Mouse (Mus musculus) forebrain, embryonic 13.5 days (tissue): ENCODE results near the gene Zfp618. TPM values are rescaled to one million over a fixed set of nuclear protein-coding genes. Genes with fewer than 3 reads are reported as not detected.
A peak's percentile ranks its signal among the peaks of the same experiment; 100 is the strongest.

ENCODE experiments used
- ATAC-seq: fragments of 200-750 bp; cut with Nextera tagmentation; 2 replicates; pipeline ENCODE4 v1.8.0; 2017
- H3K27ac ChIP-seq: fragments of 300-500 bp; sonication (generic); 2 replicates; pipeline ENCODE4 v1.5.1; 2015; ENCODE audit warnings: inconsistent platforms, mild to moderate bottlenecking, moderate library complexity
- H3K27me3 ChIP-seq: fragments of 300-500 bp; sonication (generic); 2 replicates; pipeline ENCODE4 v1.6.1; 2015; ENCODE audit warnings: mild to moderate bottlenecking, inconsistent platforms
- H3K36me3 ChIP-seq: fragments of 300-500 bp; sonication (generic); 2 replicates; pipeline ENCODE4 v1.6.1; 2015; ENCODE audit warnings: mild to moderate bottlenecking, inconsistent platforms; ENCODE audit not compliant: poor library complexity, severe bottlenecking
- H3K4me1 ChIP-seq: fragments of 300-500 bp; sonication (generic); 2 replicates; pipeline ENCODE4 v1.6.1; 2015; ENCODE audit warnings: inconsistent platforms
- H3K4me2 ChIP-seq: fragments of 300-500 bp; sonication (generic); 2 replicates; pipeline ENCODE4 v1.6.1; 2015; ENCODE audit warnings: inconsistent platforms, mild to moderate bottlenecking, moderate library complexity
- H3K4me3 ChIP-seq: fragments of 300-500 bp; sonication (generic); 2 replicates; pipeline ENCODE4 v1.5.1; 2015; ENCODE audit warnings: mild to moderate bottlenecking, inconsistent platforms
- H3K9ac ChIP-seq: fragments of 300-500 bp; sonication (generic); 2 replicates; pipeline ENCODE4 v1.6.1; 2015; ENCODE audit warnings: mild to moderate bottlenecking, inconsistent platforms
- H3K9me3 ChIP-seq: fragments of 300-500 bp; sonication (generic); replicated peaks from 2 replicates; pipeline ENCODE4 v1.6.1; 2016; ENCODE audit warnings: inconsistent platforms
- WGBS: fragments of 180-500 bp; shearing (Covaris S2); methylation state at CpG from one replicate; pipeline ENCODE4 v1.1.7; 2015; 5-methylcytosine and 5-hydroxymethylcytosine counted together
- polyA plus RNA-seq: library from polyadenylated mRNA; unstranded; fragments of >200 nt; fragmentation: Nextera tagmentation; extraction: Ambion mirVana; gene quantifications from 2 replicates; pipeline ENCODE4 v1.2.1, GENCODE M21; 2015

Zfp618 gene
- polyA plus RNA-seq, 1 experiment from 2014 or later: 21.7 TPM

DNA sequence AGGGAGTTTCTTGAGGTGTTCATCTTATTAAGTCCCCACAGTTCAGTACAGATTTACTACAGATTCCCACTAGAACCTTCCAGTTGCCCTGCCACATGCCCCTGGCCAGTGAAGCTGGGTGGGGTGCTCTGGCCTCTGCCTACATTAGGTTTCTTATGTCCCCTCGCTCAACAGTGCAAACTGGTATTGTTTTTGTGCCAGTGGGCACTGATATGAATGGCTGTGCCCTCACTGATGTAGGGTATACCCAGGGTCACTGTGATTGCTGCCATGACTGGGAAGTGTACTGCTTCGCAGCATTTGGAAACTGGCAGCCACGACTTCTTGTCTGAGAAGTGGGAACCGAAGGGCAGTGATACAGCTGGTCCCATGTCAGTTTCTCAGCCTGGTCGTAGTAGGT, 71.4 kb downstream of the Zfp618 start:
- Histone ChIP-seq H3K9ac (no peak overlapping the region), H3K27ac (no peak overlapping the region), H3K4me3 (no peak overlapping the region), H3K9me3 (no peaks in the 10 kb centered on the region), H3K4me1 (peaks cover 23% of the 10 kb centered on the region), H3K27me3 (no peaks in the 10 kb centered on the region), H3K36me3 (no peaks in the 10 kb centered on the region), H3K4me2 (no peak overlapping the region)
- WGBS: 93% methylated on average over 5 of the region's 5 CpGs
- no peak for ATAC-seq

- no peak for ATAC-seq
- H3K4me1 ChIP-seq: peaks cover 23% of the 10 kb centered on the region
- no peak overlapping the region for H3K9ac ChIP-seq
These were observed 72.2 kb downstream of the Zfp618 start for GRCm38 (mm10) chr4:63037555-63037954.

DNA sequence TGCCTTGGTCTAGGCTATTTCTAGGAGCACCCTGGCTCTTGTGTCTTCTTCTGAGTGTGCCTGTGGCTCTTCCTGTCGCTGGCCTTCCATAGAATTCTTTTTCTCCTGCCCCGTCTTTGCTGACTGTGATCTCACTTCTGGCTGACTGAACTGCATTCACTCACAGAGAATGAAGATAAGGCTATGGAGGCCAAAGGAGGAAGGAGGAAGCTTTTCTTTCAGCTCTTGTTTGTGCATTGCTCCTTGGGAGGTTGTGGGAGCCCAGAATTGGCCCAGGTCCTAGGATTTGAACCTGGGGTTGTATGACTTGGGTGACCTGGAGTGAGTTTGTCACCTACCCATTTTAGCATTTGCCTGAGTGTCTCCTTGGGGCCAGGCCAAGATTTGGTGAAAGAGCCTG, 72.9 kb downstream of the Zfp618 start:
- H3K9ac ChIP-seq: no peak overlapping the region
- peaks cover 23% of the 10 kb centered on the region for H3K4me1 ChIP-seq
- no peak overlapping the region for H3K4me3 ChIP-seq
- H3K27ac ChIP-seq: no peak overlapping the region
- H3K9me3 ChIP-seq: no peaks in the 10 kb centered on the region
- H3K27me3 ChIP-seq: no peaks in the 10 kb centered on the region
- WGBS: 35% methylated on average over 2 of the region's 2 CpGs
- ATAC-seq: no peak
- no peak overlapping the region for H3K4me2 ChIP-seq
- no peaks in the 10 kb centered on the region for H3K36me3 ChIP-seq

More at GRCm38 (mm10) chr4:63037555-63037954, 72.2 kb downstream of the Zfp618 start:
- H3K4me3 ChIP-seq: no peak overlapping the region
- H3K9me3 ChIP-seq: no peaks in the 10 kb centered on the region
- H3K27me3 ChIP-seq: no peaks in the 10 kb centered on the region
- H3K36me3 ChIP-seq: no peaks in the 10 kb centered on the region
- H3K4me2 ChIP-seq: no peak overlapping the region
- no peak overlapping the region for H3K27ac ChIP-seq
- WGBS: 75% methylated on average over 4 of the region's 4 CpGs

GRCm38 (mm10) chr4:63038937-63039336, 73.6 kb downstream of the Zfp618 start:
- Histone ChIP-seq H3K27me3 (no peaks in the 10 kb centered on the region), H3K4me3 (no peak overlapping the region), H3K27ac (no peak overlapping the region), H3K36me3 (no peaks in the 10 kb centered on the region), H3K4me1 (peaks cover 17% of the 10 kb centered on the region), H3K9me3 (no peaks in the 10 kb centered on the region), H3K4me2 (no peak overlapping the region), H3K9ac (no peak overlapping the region)
- ATAC-seq: no peak
- 94% methylated on average over 10 of the region's 10 CpGs for WGBS

DNA sequence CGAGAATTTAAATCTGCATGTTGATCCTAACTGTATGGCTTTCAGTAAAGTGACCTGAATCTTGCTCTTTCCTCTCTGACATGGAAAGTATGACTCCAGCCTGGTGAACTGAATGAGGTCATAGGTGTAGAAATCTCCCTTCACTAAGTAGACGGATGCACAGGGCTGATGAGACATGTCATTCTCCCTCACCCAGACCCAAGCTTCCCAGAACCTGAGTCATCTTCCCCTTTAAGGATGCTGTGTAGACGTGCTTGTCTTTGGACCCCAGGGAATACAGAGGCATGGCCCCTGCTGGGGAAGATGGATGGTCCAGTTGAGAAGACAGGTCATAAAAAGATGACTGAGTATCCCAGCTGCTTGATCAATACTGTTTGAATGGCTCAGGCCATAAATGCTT, 83.2 kb downstream of the Zfp618 start:
- H3K4me1 ChIP-seq: 0 out of 2 replicates have a peak, but pooled peaks cover 4% of the 10 kb centered on the region
- H3K4me3 ChIP-seq: no peak overlapping the region
- no peak overlapping the region for H3K27ac ChIP-seq
- H3K9ac ChIP-seq: no peak overlapping the region
- no peak overlapping the region for H3K4me2 ChIP-seq
- no peak for ATAC-seq
- H3K36me3 ChIP-seq: 0 out of 2 replicates have a peak, but pooled peaks cover 4% of the 10 kb centered on the region
- no peaks in the 10 kb centered on the region for H3K9me3 ChIP-seq
- 89% methylated on average over 3 of the region's 3 CpGs for WGBS
- H3K27me3 ChIP-seq: no peaks in the 10 kb centered on the region

DNA sequence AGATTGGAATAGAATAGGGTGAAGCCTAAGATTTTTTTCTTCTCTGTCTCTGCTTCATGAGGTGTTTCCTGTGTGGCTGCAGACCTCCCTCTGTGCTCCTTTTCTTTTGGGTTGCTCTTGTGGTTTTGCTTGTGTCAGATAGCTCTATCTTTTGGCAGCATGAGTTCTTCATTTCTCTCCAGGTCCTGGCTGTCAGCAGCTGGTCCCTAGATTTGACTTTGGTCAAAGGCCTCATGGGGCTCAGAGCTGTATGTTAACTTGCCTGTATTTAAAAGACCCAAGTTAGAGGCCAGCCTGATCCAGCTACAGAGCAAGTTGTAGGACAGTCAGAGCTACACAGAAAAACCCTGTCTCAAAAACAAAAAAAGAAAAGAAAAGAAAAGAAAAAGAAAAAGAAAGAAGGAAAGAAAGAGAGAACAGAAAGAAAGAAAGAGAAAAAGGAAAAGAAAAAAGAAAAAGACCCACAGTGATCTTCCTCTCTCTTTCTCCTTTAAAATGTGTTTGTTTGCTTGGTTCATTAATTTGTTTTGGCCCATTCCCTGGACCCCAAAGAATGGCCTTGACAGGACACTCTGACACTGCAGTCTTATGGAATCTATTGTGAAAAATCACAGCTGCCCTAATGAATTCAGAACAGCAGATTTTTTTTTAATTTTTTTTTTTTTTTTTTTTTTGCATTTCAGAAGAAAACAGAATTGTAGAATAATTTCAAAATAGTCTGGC, 84.4 kb downstream of the Zfp618 start:
- Histone ChIP-seq H3K27ac (no peak overlapping the region), H3K4me3 (no peak overlapping the region), H3K4me1 (0 out of 2 replicates have a peak, but pooled peaks cover 4% of the 10 kb centered on the region), H3K27me3 (no peaks in the 10 kb centered on the region), H3K9ac (no peak overlapping the region), H3K4me2 (no peak overlapping the region), H3K36me3 (0 out of 2 replicates have a peak, but pooled peaks cover 4% of the 10 kb centered on the region), H3K9me3 (no peaks in the 10 kb centered on the region)
- no peak for ATAC-seq

GRCm38 (mm10) chr4:63050319-63050676, 84.9 kb downstream of the Zfp618 start:
- H3K9me3 ChIP-seq: no peaks in the 10 kb centered on the region
- H3K27ac ChIP-seq: no peak overlapping the region
- 0 out of 2 replicates have a peak, but pooled peaks cover 4% of the 10 kb centered on the region for H3K36me3 ChIP-seq
- H3K27me3 ChIP-seq: no peaks in the 10 kb centered on the region
- H3K4me3 ChIP-seq: no peak overlapping the region
- no peak overlapping the region for H3K9ac ChIP-seq
- H3K4me2 ChIP-seq: no peak overlapping the region
- WGBS: 81% methylated on average over 4 of the region's 4 CpGs
- H3K4me1 ChIP-seq: 0 out of 2 replicates have a peak, but pooled peaks cover 4% of the 10 kb centered on the region
- no peak for ATAC-seq

DNA sequence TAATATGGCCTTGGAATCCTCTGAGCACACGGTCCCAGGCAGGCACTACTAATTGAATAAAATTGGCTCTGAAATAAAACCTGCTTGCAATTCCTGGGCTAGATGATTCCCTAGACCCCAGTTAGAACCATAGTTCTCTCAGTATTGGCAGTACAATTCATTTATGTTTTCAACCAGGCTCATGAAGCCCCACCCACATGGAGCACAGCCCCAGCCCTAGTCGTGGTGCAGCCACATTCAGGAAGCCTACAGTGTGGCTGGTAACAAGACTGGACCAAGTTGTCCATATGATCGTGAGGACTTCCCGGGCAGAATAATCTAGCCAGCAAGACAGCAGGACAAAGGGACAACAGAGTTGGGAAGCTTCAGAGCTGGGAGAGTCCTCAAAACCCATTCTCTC, 85.6 kb downstream of the Zfp618 start:
- Histone ChIP-seq H3K36me3 (0 out of 2 replicates have a peak, but pooled peaks cover 4% of the 10 kb centered on the region), H3K4me1 (0 out of 2 replicates have a peak, but pooled peaks cover 4% of the 10 kb centered on the region), H3K9ac (no peak overlapping the region), H3K4me2 (no peak overlapping the region), H3K27ac (no peak overlapping the region), H3K27me3 (no peaks in the 10 kb centered on the region), H3K4me3 (no peak overlapping the region), H3K9me3 (no peaks in the 10 kb centered on the region)
- ATAC-seq: no peak
- 85% methylated on average over 4 of the region's 4 CpGs for WGBS

GRCm38 (mm10) chr4:63051940-63052661, 86.7 kb downstream of the Zfp618 start:
- H3K9me3 ChIP-seq: no peaks in the 10 kb centered on the region
- H3K9ac ChIP-seq: no peak overlapping the region
- 71% methylated on average over 7 of the region's 7 CpGs for WGBS
- H3K4me1 ChIP-seq: peaks cover 12% of the 10 kb centered on the region
- H3K4me3 ChIP-seq: no peak overlapping the region
- H3K36me3 ChIP-seq: 0 out of 2 replicates have a peak, but pooled peaks cover 4% of the 10 kb centered on the region
- no peaks in the 10 kb centered on the region for H3K27me3 ChIP-seq
- H3K27ac ChIP-seq: no peak overlapping the region
- H3K4me2 ChIP-seq: no peak overlapping the region
- ATAC-seq: no peak

DNA sequence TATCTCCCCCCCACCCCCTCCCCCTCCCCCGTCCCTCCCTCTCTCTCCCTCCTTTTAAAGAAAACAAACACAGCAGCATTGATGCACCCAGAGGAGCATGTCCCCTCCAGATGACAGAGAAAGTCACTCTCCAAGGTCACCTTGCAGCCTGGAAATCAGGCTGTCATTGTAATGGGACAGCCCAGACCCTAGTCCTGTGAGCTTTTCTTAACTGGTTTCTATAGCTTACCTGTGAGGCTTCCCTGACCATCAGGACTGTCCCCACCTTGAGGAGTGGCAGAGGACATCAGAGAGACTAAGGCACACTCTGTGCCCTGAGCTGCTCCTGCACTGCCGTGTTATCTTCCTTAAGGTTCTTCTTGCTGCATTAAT, 87.3 kb downstream of the Zfp618 start:
- no peak overlapping the region for H3K27ac ChIP-seq
- H3K36me3 ChIP-seq: 0 out of 2 replicates have a peak, but pooled peaks cover 2% of the 10 kb centered on the region
- WGBS: 54% methylated on average over 2 of the region's 2 CpGs
- H3K27me3 ChIP-seq: no peaks in the 10 kb centered on the region
- H3K4me2 ChIP-seq: no peak overlapping the region
- H3K9ac ChIP-seq: no peak overlapping the region
- peaks cover 13% of the 10 kb centered on the region for H3K4me1 ChIP-seq
- ATAC-seq: no peak
- no peaks in the 10 kb centered on the region for H3K9me3 ChIP-seq
- H3K4me3 ChIP-seq: no peak overlapping the region

- Histone ChIP-seq H3K27me3 (no peaks in the 10 kb centered on the region), H3K4me1 (peaks cover 13% of the 10 kb centered on the region), H3K27ac (no peak overlapping the region), H3K9ac (no peak overlapping the region), H3K36me3 (no peaks in the 10 kb centered on the region), H3K4me3 (no peak overlapping the region), H3K4me2 (no peak overlapping the region), H3K9me3 (no peaks in the 10 kb centered on the region)
- no peak for ATAC-seq
- 86% methylated on average over 10 of the region's 10 CpGs for WGBS
These were observed 89.9 kb downstream of the Zfp618 start for GRCm38 (mm10) chr4:63055216-63055745.

- H3K27ac ChIP-seq: no peak overlapping the region; the same call in 1 of the 2 replicates
- peak; percentile 55 for ATAC-seq
- WGBS: 39% methylated on average over 7 of the region's 7 CpGs
These were observed 91.5 kb downstream of the Zfp618 start for GRCm38 (mm10) chr4:63056641-63057415.

More at GRCm38 (mm10) chr4:63056641-63057415, 91.5 kb downstream of the Zfp618 start:
- no peak overlapping the region for H3K4me2 ChIP-seq
- no peaks in the 10 kb centered on the region for H3K36me3 ChIP-seq
- no peak overlapping the region for H3K4me3 ChIP-seq
- no peak overlapping the region for H3K9ac ChIP-seq
- no peaks in the 10 kb centered on the region for H3K27me3 ChIP-seq
- H3K9me3 ChIP-seq: no peaks in the 10 kb centered on the region
- H3K4me1 ChIP-seq: peaks cover 13% of the 10 kb centered on the region
